Comparison of ENCODE assay signal across 27 mouse cellular contexts in the genomic region with DNA sequence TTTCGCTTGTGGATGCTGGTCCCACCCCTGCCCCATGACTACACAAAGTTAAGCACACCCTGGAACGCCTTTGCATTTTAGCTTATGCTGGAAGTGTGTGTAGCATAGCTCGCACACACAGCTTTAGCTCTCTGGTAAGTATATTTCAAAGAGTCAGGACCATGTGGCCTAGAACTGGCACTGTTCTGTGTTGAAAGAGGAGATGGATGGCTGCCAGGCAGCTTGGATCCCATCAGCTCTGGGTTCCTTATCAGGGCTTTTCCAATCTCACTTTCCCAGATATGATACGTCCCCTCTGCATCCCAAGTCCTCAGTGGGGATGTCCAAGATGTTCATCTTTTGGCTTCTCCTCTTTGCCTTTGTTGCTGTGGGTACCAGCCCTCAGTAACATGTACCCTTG.
A peak's percentile ranks its signal among the peaks of the same experiment; 100 is the strongest.
DNase-seq lines count a peak whose midpoint lies in the region; ATAC-seq and TF ChIP-seq lines count a peak whose summit lies in the region.
"Had no signal": no experiment of that assay in that cellular context is flagged by ENCODE, and none has a peak within 500 bp of the region (broad histone marks: within the 10 kb centered on the region; RNA-seq: fewer than 3 reads in every experiment).

No protein-coding gene starts in this region.

- WGBS in midbrain, embryonic 11.5 days, result 89% methylated on average over 4 of the region's 4 CpGs

- no peaks in the 10 kb centered on the region for H3K36me3 ChIP-seq in midbrain, embryonic 11.5 days (ENCODE audit: control insufficient read depth, insufficient read depth, low read length)
- H3K36me3 ChIP-seq: embryonic facial prominence, embryonic 10.5 days; embryonic facial prominence, embryonic 15.5 days; forebrain, embryonic 12.5 days; midbrain, embryonic 15.5 days had no signal

- H3K27ac ChIP-seq in midbrain, embryonic 11.5 days (ENCODE audit: low read depth, low read length), result no peak overlapping the region
- H3K27ac ChIP-seq in left cerebral cortex, adult 2 months, result no peak overlapping the region
- H3K27ac ChIP-seq: embryonic facial prominence, embryonic 10.5 days; embryonic facial prominence, embryonic 15.5 days; forebrain, embryonic 12.5 days; hindbrain, embryonic 14.5 days; liver, embryonic 14.5 days; midbrain, embryonic 15.5 days had no signal

- no peak overlapping the region for H3K4me2 ChIP-seq in midbrain, embryonic 11.5 days
- H3K4me2 ChIP-seq: embryonic facial prominence, embryonic 15.5 days; forebrain, embryonic 12.5 days; hindbrain, embryonic 14.5 days; midbrain, embryonic 15.5 days had no signal

- no peaks in the 10 kb centered on the region for H3K27me3 ChIP-seq in midbrain, embryonic 11.5 days (ENCODE audit: control insufficient read depth, insufficient read depth, low read length)
- H3K27me3 ChIP-seq: embryonic facial prominence, embryonic 15.5 days; forebrain, embryonic 12.5 days; midbrain, embryonic 15.5 days had no signal

- H3K4me1 ChIP-seq in midbrain, embryonic 11.5 days (ENCODE audit: control insufficient read depth, insufficient read depth, low read length), result no peaks in the 10 kb centered on the region
- H3K4me1 ChIP-seq: midbrain, embryonic 15.5 days had no signal

- TF ChIP-seq CTCF in left cerebral cortex, adult 2 months (IDR thresholded peaks at IDR 0.05), result no peak

- H3K9ac ChIP-seq in midbrain, embryonic 11.5 days (ENCODE audit: low read length), result no peak overlapping the region
- H3K9ac ChIP-seq: embryonic facial prominence, embryonic 15.5 days; forebrain, embryonic 12.5 days; forebrain, postnatal 0 days; hindbrain, embryonic 14.5 days; liver, embryonic 14.5 days; midbrain, embryonic 15.5 days had no signal

- intact Hi-C loops in left cerebral cortex, adult 2 months (cut with DNase I), result no loop called here

- peak; percentile 50 for DNase-seq in layer of hippocampus, adult 11-12 months (ENCODE audit: low spot score)
- DNase-seq in layer of hippocampus, postnatal 10 days (ENCODE audit: low spot score in 2 of 2), result no peak
- DNase-seq in cerebellum, adult 18-20 months, result peak; percentile 79 to 81
- DNase-seq in cerebellum, adult 9-11 months, result peak; percentile 77
- DNase-seq in midbrain, embryonic 11.5 days (ENCODE audit: low spot score, missing footprints), result no peak
- DNase-seq in left cerebral cortex, adult 2 months (ENCODE audit: extremely low spot score in 1 of 2, low spot score in 2 of 2), result no peak
- no peak for DNase-seq in spleen, adult 12 weeks (ENCODE audit: low spot score)
- DNase-seq: adrenal gland, adult 8-10 months; B cell, adult 2 months; forebrain, postnatal 0 days; gastrocnemius, postnatal 14 days; heart, postnatal 36 days; kidney, adult 9 months; kidney, postnatal 10 days; left cerebral cortex, postnatal 4 days; lung, adult 2 months; lung, postnatal 14 days; right cerebral cortex, postnatal 25 days; spleen, adult 18-20 months; thymus, postnatal 14 days had no signal

- no peaks in the 10 kb centered on the region for H3K9me3 ChIP-seq in midbrain, embryonic 11.5 days (ENCODE audit: control insufficient read depth, low read length)
- H3K9me3 ChIP-seq: embryonic facial prominence, embryonic 10.5 days; embryonic facial prominence, embryonic 15.5 days; forebrain, embryonic 12.5 days; midbrain, embryonic 15.5 days had no signal

- no peak overlapping the region for H3K4me3 ChIP-seq in midbrain, embryonic 11.5 days (ENCODE audit: low read depth, low read length)
- no peak overlapping the region for H3K4me3 ChIP-seq in left cerebral cortex, adult 2 months
- H3K4me3 ChIP-seq: embryonic facial prominence, embryonic 10.5 days; embryonic facial prominence, embryonic 15.5 days; forebrain, embryonic 12.5 days; midbrain, embryonic 15.5 days had no signal

- no peak for ATAC-seq in midbrain, embryonic 11.5 days (ENCODE audit: low FRiP score)
- ATAC-seq: forebrain, postnatal 0 days; intestine, postnatal 0 days; midbrain, embryonic 15.5 days had no signal

Comparison
In these comparisons a context has a peak if more than half of its experiments do, and no peak if none do; other contexts are left out.
1. DNase-seq: peak in layer of hippocampus, adult 11-12 months (single experiment), cerebellum, adult 18-20 months (2 of 2) and cerebellum, adult 9-11 months (single experiment); none in layer of hippocampus, postnatal 10 days (0 of 2), midbrain, embryonic 11.5 days (single experiment), left cerebral cortex, adult 2 months (0 of 2) and spleen, adult 12 weeks (single experiment).